Mouse (Mus musculus): Measurements from ENCODE around the gene Pkd2l1. TPM values are rescaled to one million over a fixed set of nuclear protein-coding genes. Genes with fewer than 3 reads are reported as not detected.
"Not testable (repeated sequence)": the region's sequence is repeated elsewhere in the genome, so short reads cannot be mapped to it uniquely, and the experiment has no call there.

Gene Pkd2l1
- total RNA-seq, 2 experiments from 2014 or later = 0.08 TPM; not detected in 1

GRCm38 (mm10) chr19:44159386-44159785, 32.9 kb downstream of the Pkd2l1 start:
- DNase-seq (ENCODE audit: low spot score in 2 of 2) = no peak

- DNase-seq (ENCODE audit: low spot score in 2 of 2) = no peak
Measured at GRCm38 (mm10) chr19:44157005-44157404, 35.2 kb downstream of the Pkd2l1 start.

GRCm38 (mm10) chr19:44153781-44154180, 38.5 kb downstream of the Pkd2l1 start:
- DNase-seq (ENCODE audit: low spot score in 2 of 2) = no peak

- DNase-seq (ENCODE audit: low spot score in 2 of 2) = no peak
Measured at GRCm38 (mm10) chr19:44148991-44149390, 43.3 kb downstream of the Pkd2l1 start.

GRCm38 (mm10) chr19:44148345-44148744, 43.9 kb downstream of the Pkd2l1 start:
- no peak for DNase-seq (ENCODE audit: low spot score in 2 of 2)

- DNase-seq (ENCODE audit: low spot score in 2 of 2) = no peak
Measured at GRCm38 (mm10) chr19:44146951-44147350, 45.3 kb downstream of the Pkd2l1 start.

- DNase-seq (ENCODE audit: low spot score in 2 of 2) = no peak
Measured at GRCm38 (mm10) chr19:44146568-44146879, 45.7 kb downstream of the Pkd2l1 start.

GRCm38 (mm10) chr19:44145702-44146567, 46.3 kb downstream of the Pkd2l1 start, which contains the start of gene Bloc1s2:
TSS of gene Bloc1s2 (minus strand) at chr19:44146446.
- DNase-seq (ENCODE audit: low spot score in 2 of 2) = peak; percentile 72 to 83

- DNase-seq (ENCODE audit: low spot score in 2 of 2) = no peak
Measured at GRCm38 (mm10) chr19:44144366-44144765, 47.9 kb downstream of the Pkd2l1 start.

- DNase-seq (ENCODE audit: low spot score in 2 of 2) = no peak
Measured at GRCm38 (mm10) chr19:44135960-44136485, 56.2 kb downstream of the Pkd2l1 start.

GRCm38 (mm10) chr19:44135072-44135959, 56.9 kb downstream of the Pkd2l1 start, which contains the start of gene Cwf19l1:
TSS of gene Cwf19l1 (minus strand) at chr19:44135876.
- DNase-seq (ENCODE audit: low spot score in 2 of 2) = peak; percentile 69 to 70

- no peak for DNase-seq (ENCODE audit: low spot score in 2 of 2)
Measured at GRCm38 (mm10) chr19:44132917-44133316, 59.3 kb downstream of the Pkd2l1 start.

- DNase-seq (ENCODE audit: low spot score in 2 of 2) = no peak
Measured at GRCm38 (mm10) chr19:44128560-44128959, 63.7 kb downstream of the Pkd2l1 start.

GRCm38 (mm10) chr19:44127729-44128497, 64.3 kb downstream of the Pkd2l1 start:
- DNase-seq (ENCODE audit: low spot score in 2 of 2) = no peak

GRCm38 (mm10) chr19:44121137-44121536, 71.1 kb downstream of the Pkd2l1 start:
- no peak for DNase-seq (ENCODE audit: low spot score in 2 of 2)

GRCm38 (mm10) chr19:44120686-44121085, 71.6 kb downstream of the Pkd2l1 start:
- not testable (repeated sequence) for DNase-seq (ENCODE audit: low spot score in 2 of 2)

- no peak for DNase-seq (ENCODE audit: low spot score in 2 of 2)
Measured at GRCm38 (mm10) chr19:44117793-44118192, 74.4 kb downstream of the Pkd2l1 start.

GRCm38 (mm10) chr19:44111706-44112105, 80.5 kb downstream of the Pkd2l1 start:
- DNase-seq (ENCODE audit: low spot score in 2 of 2) = no peak

GRCm38 (mm10) chr19:44110356-44110755, 81.9 kb downstream of the Pkd2l1 start:
- DNase-seq (ENCODE audit: low spot score in 2 of 2) = no peak

- peak in 1 of 2 experiments; percentile 11 for DNase-seq (ENCODE audit: low spot score in 2 of 2)
Measured at GRCm38 (mm10) chr19:44108996-44109395, 83.2 kb downstream of the Pkd2l1 start.
